Mouse (Mus musculus) E14TG2a.4 (cell line): ENCODE measurements around the gene B3gnt8.

Experiments
- CTCF ChIP-seq: conservative IDR thresholded peaks from 2 replicates; pipeline ENCODE4 v1.5.1; 2014; ENCODE audit warnings: low read length
- NANOG ChIP-seq: IDR thresholded peaks from 2 replicates; pipeline ENCODE4 v1.6.1; 2014; ENCODE audit warnings: borderline replicate concordance, low read length, mixed read lengths
- POU5F1 ChIP-seq: IDR thresholded peaks from 2 replicates; pipeline ENCODE4 v1.6.1; 2014; ENCODE audit warnings: low read length, borderline replicate concordance

- no peak for TF ChIP-seq CTCF
- TF ChIP-seq POU5F1, result no peak
- no peak for TF ChIP-seq NANOG
These were observed 10.6 kb downstream of the B3gnt8 start for GRCm38 (mm10) chr7:25637099-25637498.
